Mouse (Mus musculus) kidney, postnatal 10 days (tissue): ENCODE measurements at regions not wholly inside any gene's neighbourhood (a gene's known extent, or its start where the extent isn't known, plus 50 kb on each side); places are given as distances from the start of the nearest gene placed in this dataset.
"Not testable (repeated sequence)": the region's sequence is repeated elsewhere in the genome, so short reads cannot be mapped to it uniquely, and the experiment has no call there.

Source experiments
- DNase-seq: peaks from one replicate; pipeline ENCODE4 v3.0.0; 2021; ENCODE audit warnings: mixed read lengths

- DNase-seq, result no peak
Measured at GRCm38 (mm10) chr1:194565574-194565973, 52.4 kb upstream of the Plxna2 start.

DNA sequence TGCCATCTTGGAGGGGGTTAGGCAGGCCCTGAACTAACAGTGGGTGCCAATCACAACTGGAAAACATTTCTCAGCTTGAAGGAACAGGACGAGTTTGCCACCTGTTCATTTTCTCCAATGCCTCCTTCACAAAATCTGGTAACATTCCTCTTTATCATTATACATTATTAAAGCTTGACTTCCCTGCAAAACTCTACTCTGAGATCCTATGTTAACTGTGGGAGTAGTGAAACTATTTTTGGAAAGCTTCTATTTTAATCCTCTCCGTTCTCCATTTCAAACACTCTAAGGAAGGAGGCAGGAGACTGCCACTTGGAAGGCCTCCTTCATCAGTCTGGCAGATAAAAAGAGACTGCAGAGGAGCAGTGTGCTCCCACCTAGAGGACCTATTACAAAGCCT lies 54.1 kb upstream of the Plxna2 start:
- no peak for DNase-seq

DNA sequence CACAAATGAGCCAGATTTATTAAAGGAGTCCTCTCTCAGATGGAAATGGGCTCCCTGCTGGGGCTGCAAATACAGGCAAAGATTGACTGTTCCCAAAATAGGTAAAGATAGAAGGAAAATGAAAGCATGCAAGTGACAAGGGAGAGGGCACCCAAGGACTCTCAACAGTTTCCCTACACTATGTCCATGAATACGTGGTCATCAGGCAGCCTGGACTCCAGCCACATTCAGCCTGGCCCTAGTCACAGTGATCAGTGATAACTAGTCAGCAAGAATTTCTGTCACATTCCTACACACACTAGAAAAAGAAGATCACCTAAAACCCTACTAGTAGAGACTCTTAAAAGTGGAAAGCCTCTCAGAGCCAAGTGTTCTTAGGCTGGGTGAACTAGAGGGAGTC lies 56.9 kb upstream of the Plxna2 start:
- no peak for DNase-seq

GRCm38 (mm10) chr1:194548661-194549060 lies 69.4 kb upstream of the Plxna2 start:
- no peak for DNase-seq

GRCm38 (mm10) chr1:194548243-194548642 lies 69.8 kb upstream of the Plxna2 start:
- DNase-seq, result no peak

DNA sequence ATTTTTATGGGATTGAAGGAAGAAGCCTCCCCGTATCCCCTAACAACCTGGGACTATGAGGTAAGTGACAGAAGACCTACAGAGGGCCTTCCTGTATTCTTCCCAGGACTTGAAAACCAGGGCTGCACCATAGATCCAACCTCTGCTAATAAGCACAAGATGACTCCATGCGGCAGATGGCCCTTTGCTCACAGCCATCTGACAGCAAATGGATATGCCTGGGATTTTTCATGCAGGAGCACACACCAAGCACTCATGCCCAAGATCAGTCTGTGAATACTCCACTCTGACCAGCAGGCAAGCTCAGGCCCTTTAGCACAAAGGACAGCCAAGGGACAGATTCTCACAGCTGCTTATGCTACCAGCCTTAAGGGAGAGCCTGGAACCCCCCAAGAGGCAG lies 77.1 kb upstream of the Plxna2 start:
- DNase-seq, result no peak

DNA sequence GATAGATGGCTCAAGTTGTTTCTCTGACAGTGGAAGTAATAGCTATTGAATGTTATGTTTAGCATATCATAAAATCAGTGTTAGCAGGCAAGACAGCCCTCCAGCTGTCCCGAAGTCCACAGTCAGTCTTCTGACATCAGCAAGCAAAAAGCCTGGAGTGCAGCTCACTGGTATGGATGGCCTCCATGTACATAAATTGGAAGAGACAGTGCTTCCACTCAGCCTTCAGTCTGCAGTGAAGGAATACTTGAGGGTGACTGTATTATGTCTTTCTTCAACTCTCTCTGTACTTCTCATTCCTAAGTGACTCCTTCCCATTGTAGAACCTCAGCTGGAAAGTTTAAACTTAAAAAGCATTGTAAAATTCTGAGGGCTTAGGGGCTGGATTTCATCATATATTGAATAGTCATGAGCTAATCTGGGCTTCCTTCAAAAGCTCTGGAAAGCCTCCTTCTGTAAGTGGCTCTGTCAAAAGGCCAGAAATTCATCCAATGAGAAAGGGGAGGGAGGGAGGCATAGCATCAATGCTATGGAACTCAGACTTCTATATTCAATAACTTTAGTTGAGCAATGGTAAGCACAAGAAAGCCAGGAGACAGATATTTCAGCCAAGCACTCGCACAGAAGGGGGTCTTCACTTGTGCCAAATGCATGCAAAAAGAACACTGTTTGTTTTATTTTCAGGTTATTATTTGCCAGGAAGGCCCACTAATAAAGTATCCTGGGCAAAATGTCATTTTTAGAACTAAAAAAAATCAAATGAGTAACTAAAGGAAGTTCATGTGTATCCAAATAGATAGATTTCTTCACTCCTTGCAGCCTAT lies 90.5 kb upstream of the Plxna2 start:
- no peak for DNase-seq

DNA sequence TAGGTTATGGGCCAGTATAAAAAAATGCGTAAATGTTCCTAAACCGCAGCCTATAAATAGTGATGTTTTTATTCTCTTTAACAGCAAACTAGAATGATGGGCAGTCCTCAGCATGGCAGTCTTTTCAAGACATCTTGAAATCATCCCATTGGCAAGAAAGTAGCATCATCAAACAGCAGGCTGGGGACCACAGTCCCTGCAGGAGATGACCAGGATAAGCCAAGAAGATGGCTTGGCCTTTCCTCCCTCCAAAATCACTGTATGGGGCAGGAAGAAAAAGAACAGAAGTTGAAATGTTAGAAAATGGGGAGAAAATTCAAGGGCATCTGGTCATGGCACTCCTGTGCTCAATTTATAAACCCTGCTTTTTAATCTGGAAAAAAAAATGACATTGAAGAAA lies 93.0 kb upstream of the Plxna2 start:
- no peak for DNase-seq

- DNase-seq, result peak; percentile 10
Measured at GRCm38 (mm10) chr1:194521216-194521615, 96.8 kb upstream of the Plxna2 start.

DNA sequence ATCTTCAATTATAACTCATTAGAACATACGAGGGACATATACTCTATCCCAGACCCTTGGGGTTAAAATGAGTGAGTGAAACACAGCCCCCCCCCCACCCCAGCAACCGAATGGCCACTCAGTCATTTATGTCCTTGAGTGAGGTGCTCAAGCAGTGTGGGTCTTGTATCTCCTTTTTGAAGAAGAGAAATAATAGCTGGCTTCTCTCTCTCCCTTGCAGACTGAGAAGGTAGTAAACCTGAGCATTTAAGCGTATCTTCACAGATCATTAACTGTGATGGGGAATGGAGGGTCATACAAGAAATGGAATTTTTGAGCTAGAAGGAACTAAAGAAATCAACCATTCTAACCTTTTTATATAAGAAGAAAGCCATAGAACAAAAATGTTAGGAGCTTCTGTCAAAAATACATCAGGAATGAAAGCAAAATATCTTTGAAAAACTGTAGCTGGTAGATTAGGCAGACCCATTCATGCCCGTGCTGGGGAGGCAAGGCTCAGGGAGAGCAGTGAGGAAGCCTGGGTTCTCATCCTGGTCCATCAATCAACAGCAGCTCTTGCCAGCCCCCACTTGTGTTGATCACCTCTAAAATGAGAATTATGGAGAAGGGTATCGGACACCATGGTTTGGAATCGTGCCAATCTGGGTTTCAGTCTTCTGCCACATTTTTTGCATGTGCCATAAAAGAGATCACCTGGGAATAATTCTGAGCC lies 98.4 kb upstream of the Plxna2 start:
- DNase-seq, result no peak

- no peak for DNase-seq
Measured at GRCm38 (mm10) chr1:194516136-194516535, 101.9 kb upstream of the Plxna2 start.

DNA sequence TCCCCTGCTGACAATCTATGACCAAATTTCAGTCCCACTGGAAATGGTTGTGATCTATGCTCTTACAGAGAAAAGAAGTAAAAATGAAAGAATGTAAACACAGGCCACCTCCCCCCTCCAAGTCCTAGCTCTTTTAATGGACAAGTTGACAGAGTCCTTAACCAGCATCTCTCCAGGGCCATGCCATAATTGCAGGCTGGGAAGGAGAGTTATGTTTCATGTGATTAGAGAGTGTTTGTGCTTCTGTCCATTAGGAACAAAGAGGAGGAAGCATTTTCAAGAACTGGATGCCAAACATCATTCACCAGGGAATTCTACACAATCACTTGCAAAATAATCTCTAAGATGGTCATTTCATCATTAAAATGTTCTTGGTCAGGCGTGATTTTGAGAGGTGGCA lies 109.7 kb upstream of the Plxna2 start:
- DNase-seq, result no peak

GRCm38 (mm10) chr1:194505826-194506225 lies 112.2 kb upstream of the Plxna2 start:
- no peak for DNase-seq

GRCm38 (mm10) chr1:194504207-194504606 lies 113.8 kb upstream of the Plxna2 start:
- no peak for DNase-seq

DNA sequence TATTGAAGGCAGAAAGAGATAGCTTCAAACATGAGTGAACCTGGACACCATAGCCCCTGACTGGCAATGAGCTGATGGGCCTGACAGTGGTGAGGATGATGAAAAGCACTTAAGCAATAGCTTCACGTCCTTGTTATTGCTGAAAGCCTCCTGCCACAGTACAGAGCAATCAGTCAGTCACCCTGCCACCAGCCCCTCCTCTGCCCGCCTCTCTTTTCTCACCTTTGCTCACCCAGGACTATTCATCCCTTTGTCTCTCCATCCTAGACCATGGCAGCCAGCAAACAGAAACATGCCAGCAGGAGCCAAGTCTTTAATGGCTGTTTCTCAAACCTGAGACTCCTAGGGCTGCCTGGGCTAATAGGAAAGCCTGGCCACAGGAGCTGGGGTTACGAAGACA lies 114.5 kb upstream of the Plxna2 start:
- no peak for DNase-seq

DNA sequence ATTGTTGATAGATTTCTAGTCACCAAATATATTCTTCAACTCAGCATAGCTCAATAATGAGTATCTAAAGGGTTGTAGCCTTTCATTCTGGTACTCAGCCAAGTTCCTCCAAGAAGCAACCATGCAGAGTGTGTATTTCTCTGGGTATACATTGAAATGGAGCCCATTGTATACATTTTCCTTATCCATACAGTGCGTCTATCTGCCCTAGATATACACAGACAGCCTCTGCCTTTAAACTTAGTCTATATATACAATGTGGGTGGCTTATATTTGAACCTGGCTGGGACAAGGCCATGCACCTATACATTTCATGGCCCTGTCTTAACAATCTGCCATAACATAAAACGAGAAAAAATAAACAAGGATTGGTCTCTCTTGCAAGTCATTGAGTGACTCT lies 121.6 kb upstream of the Plxna2 start:
- no peak for DNase-seq

GRCm38 (mm10) chr1:194491111-194491510 lies 126.9 kb upstream of the Plxna2 start:
- no peak for DNase-seq

DNA sequence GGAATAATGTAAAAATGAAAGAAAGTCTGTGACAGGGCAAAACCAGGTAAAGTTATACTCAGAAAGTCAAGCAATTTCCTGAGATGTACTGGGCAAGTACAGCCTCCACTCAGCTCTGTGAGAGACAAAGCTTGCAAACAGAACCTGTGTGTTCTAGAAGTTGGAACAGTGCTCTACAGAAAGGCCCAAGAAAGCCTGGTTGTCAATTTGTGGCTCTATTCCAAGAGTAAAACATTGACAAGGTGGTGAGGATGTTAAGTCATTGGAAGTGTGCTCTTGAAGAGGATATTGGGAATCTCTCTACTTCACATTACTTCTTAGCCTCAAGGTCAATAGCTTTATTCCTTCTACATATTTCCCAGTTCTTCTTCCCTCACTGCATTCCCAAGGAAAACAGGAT lies 129.9 kb upstream of the Plxna2 start:
- DNase-seq, result no peak

DNA sequence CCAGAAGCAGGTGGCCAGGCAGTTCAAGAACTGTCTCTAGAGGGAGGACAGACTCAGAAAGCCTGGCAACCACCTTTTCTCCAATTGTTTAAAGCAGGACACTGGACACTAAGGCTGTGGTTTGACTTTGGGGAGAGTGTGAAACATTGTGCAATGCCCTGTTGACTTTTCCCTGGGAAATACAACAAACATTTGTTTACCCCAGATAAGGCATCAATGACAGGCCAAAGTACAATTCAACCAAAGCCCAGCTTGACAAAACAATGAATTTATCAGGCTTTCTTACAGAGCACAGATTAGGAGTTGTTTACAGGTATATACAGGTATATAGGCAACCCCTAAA lies 135.3 kb upstream of the Plxna2 start:
- no peak for DNase-seq

DNA sequence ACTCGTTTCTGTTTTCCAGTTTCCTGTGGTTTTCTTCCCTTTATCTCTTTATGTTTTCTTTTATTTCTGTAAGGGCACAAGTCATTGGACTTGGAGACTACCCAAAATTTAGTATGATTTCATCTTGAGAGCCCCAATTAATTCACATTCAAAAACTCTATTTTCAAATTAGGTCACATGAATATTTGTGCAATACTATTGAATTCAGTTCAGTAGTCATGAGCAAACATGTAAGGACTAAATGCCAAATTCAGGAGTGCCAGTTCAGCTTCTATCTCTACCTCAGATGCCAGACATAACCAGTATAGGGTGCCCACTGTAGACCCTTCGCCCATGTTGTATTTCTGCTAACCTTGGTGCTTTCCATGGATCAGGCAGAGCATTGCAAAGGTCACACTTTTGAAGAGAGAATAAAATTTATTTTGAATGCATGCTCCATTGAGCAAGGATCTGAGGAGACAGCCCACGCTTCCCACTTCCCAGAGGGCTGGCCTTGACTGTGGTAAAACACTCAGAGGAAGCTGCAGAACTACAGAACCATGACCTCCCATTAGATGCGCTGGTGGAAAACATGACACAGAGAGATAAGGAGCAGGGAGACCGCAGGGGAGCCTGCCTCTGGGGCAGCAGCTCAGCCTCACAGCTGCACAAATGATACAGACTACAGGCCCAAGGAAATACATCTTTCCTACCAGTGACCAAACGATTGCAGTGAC lies 135.9 kb upstream of the Plxna2 start:
- peak; percentile 29 for DNase-seq

- DNase-seq, result not testable (repeated sequence)
Measured at GRCm38 (mm10) chr1:194471281-194471680, 146.7 kb upstream of the Plxna2 start.

DNA sequence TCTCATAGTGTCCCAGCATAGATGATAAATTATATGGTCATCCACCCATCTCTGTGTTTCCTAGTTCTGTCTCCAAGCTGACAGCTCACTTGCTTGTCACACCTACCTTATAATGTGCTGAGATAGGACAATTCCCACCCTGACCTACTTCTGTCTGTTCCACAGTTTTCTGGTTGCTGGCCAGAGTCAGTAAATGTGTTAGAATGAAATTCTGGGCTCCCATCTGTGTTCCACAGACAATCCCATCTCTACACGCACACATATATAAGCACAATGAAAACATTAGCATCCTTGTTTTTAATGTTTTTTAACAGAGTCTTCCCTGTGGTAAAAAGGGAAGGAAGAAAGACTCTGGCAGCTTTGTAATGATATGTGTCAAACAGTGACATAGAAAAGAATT lies 165.5 kb upstream of the Plxna2 start:
- no peak for DNase-seq

DNA sequence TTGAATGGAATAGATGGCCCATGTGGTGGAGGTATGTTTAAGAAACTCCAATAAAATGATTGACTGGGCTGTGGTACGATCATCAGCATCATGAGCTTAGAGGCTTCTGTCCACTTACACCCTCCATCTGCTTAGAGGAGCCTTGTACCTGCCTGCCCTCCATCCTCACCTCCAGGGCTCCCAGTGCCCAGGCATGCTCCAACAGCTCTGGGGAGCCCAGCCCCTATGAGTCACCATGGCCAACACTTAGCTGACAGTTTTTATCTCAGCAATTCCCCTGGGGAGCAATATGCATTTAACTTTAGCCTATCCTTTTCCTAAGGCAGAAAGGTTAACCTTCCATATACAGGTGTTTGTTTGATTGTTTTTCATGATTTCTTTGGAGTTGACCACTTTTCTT lies 174.3 kb upstream of the Plxna2 start:
- no peak for DNase-seq

DNA sequence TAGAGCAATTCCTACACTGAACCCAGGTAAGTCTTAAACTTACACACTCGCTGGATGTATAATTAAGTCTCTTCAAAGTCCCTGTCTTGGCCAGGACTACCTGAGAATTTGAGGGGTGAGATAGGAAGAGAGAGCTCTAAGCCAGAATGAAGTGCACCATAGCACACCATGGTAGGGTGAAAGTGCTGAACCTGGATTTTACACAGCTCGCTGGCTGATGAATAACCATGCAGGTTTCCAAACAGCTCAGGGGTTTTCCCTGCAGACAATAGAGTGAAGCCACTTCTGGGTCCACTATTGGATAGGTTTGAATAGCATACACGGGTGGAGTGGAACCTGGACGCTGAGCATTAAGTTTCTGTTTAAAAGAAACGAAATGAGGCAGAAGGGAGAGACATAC lies 180.7 kb upstream of the Plxna2 start:
- peak; percentile 21 for DNase-seq
